Mouse (Mus musculus) gastrocnemius, adult 2 months (tissue): ENCODE results near the gene Hcrt. TPM values are rescaled to one million over a fixed set of nuclear protein-coding genes. Genes with fewer than 3 reads are reported as not detected.

ENCODE experiments used
- DNase-seq: peaks from one replicate; pipeline ENCODE4 v3.0.0; 2022
- H3K27ac ChIP-seq: fragments of 200-600 bp; 2 replicates; pipeline ENCODE4 v1.8.1; 2022; ENCODE audit warnings: mild to moderate bottlenecking
- H3K4me3 ChIP-seq: fragments of 200-600 bp; 2 replicates; pipeline ENCODE4 v1.8.1; 2022; ENCODE audit warnings: mild to moderate bottlenecking, moderate library complexity
- CTCF ChIP-seq: fragments of 200-600 bp; IDR thresholded peaks from 2 replicates; pipeline ENCODE4 v1.8.1; 2022; ENCODE audit warnings: antibody characterized with exemption, mild to moderate bottlenecking, moderate library complexity
- intact Hi-C: fragments of 180-260 bp; cut with DNase I; formaldehyde crosslinking; loops from one replicate; pipeline ENCODE4 v1.15.1; 2025
- total RNA-seq, 2 experiments: library from RNA; stranded (reverse); gene quantifications; 2 replicates each; pipeline ENCODE4 v1.2.3; 2021

Gene Hcrt
- total RNA-seq, 2 experiments from 2014 or later: not detected

- no peak overlapping the region for H3K4me3 ChIP-seq
- no peak for TF ChIP-seq CTCF
- intact Hi-C loops: loop anchor here (5.0 kb wide), 1 partner anchor 235 kb away; no protein-coding TSS in a partner anchor
- DNase-seq: no peak
- H3K27ac ChIP-seq: peak overlapping the region; percentile 81
Measured at GRCm38 (mm10) chr11:100722493-100723028, 40.2 kb downstream of the Hcrt start.

- DNase-seq: no peak
- TF ChIP-seq CTCF: no peak
- intact Hi-C loops: loop anchor here (5.0 kb wide), 1 partner anchor 235 kb away; no protein-coding TSS in a partner anchor
- no peak overlapping the region; the same call in 1 of the 2 replicates for H3K4me3 ChIP-seq
- peak overlapping the region; percentile 81 for H3K27ac ChIP-seq
Measured at GRCm38 (mm10) chr11:100721776-100722492, 40.8 kb downstream of the Hcrt start.

GRCm38 (mm10) chr11:100721254-100721653 is 41.5 kb downstream of the Hcrt start:
- peak overlapping the region; percentile 45 for H3K4me3 ChIP-seq
- intact Hi-C loops: loop anchor here (5.0 kb wide), 1 partner anchor 236 kb away; no protein-coding TSS in a partner anchor
- peak overlapping the region; percentile 81 for H3K27ac ChIP-seq
- TF ChIP-seq CTCF: no peak
- DNase-seq: no peak

GRCm38 (mm10) chr11:100720345-100720744 is 42.4 kb downstream of the Hcrt start:
- H3K4me3 ChIP-seq: peak overlapping the region; percentile 45
- no peak for TF ChIP-seq CTCF
- peak overlapping the region; percentile 81 for H3K27ac ChIP-seq
- intact Hi-C loops: loop anchor here (5.0 kb wide), 1 partner anchor 237 kb away; no protein-coding TSS in a partner anchor
- no peak for DNase-seq

GRCm38 (mm10) chr11:100719893-100720292 is 42.8 kb downstream of the Hcrt start:
- H3K27ac ChIP-seq: peak overlapping the region; percentile 81
- no peak for TF ChIP-seq CTCF
- intact Hi-C loops: loop anchor here (5.0 to 10.0 kb wide), 3 partner anchors 135 to 345 kb away; partner anchors contain the start of genes Stat5a and Stat5b
- no peak for DNase-seq
- H3K4me3 ChIP-seq: peak overlapping the region; percentile 37

GRCm38 (mm10) chr11:100719312-100719711 is 43.4 kb downstream of the Hcrt start:
- no peak for TF ChIP-seq CTCF
- Histone ChIP-seq H3K4me3 (no peak overlapping the region), H3K27ac (peak overlapping the region; percentile 81)
- no peak for DNase-seq
- intact Hi-C loops: loop anchor here (10.0 kb wide), 2 partner anchors 135 to 345 kb away; partner anchors contain the start of genes Stat5a and Stat5b

- Histone ChIP-seq H3K27ac (peak overlapping the region; percentile 81), H3K4me3 (no peak overlapping the region)
- no peak for DNase-seq
- no peak for TF ChIP-seq CTCF
- intact Hi-C loops: loop anchor here (10.0 kb wide), 2 partner anchors 136 to 346 kb away; partner anchors contain the start of genes Stat5a and Stat5b
Measured at GRCm38 (mm10) chr11:100718866-100719265, 43.9 kb downstream of the Hcrt start.

GRCm38 (mm10) chr11:100718462-100718861 is 44.3 kb downstream of the Hcrt start:
- no peak for DNase-seq
- Histone ChIP-seq H3K4me3 (no peak overlapping the region), H3K27ac (peak overlapping the region; percentile 81)
- intact Hi-C loops: loop anchor here (10.0 kb wide), 2 partner anchors 136 to 346 kb away; partner anchors contain the start of genes Stat5a and Stat5b
- no peak for TF ChIP-seq CTCF

- no peak for TF ChIP-seq CTCF
- intact Hi-C loops: loop anchor here (10.0 kb wide), 2 partner anchors 138 to 348 kb away; partner anchors contain the start of genes Stat5a and Stat5b
- Histone ChIP-seq H3K4me3 (no peak overlapping the region), H3K27ac (no peak overlapping the region)
- no peak for DNase-seq
Measured at GRCm38 (mm10) chr11:100716649-100717048, 46.1 kb downstream of the Hcrt start.

- TF ChIP-seq CTCF: no peak
- DNase-seq: no peak
- Histone ChIP-seq H3K27ac (no peak overlapping the region), H3K4me3 (no peak overlapping the region)
- intact Hi-C loops: loop anchor here (1.0 to 10.0 kb wide), 3 partner anchors 46 to 350 kb away; partner anchors contain the start of genes Stat5a and Stat5b
Measured at GRCm38 (mm10) chr11:100714948-100715347, 47.8 kb downstream of the Hcrt start.

GRCm38 (mm10) chr11:100714534-100714915 is 48.2 kb downstream of the Hcrt start:
- Histone ChIP-seq H3K4me3 (peak overlapping the region; percentile 64), H3K27ac (peak overlapping the region; percentile 70)
- intact Hi-C loops: loop anchor here (1.0 to 10.0 kb wide), 3 partner anchors 47 to 350 kb away; partner anchors contain the start of genes Stat5a and Stat5b
- peak; percentile 89 for TF ChIP-seq CTCF
- peak; percentile 83 for DNase-seq

GRCm38 (mm10) chr11:100713735-100714533 is 48.8 kb downstream of the Hcrt start, which contains the start of gene Hspb9:
Gene Hspb9, plus strand, starts transcription at chr11:100713850.
- peak; percentile 69 for DNase-seq
- TF ChIP-seq CTCF: no peak
- Histone ChIP-seq H3K27ac (peak within 1 kb of the TSS; percentile 70), H3K4me3 (peak within 1 kb of the TSS; percentile 64)
- intact Hi-C loops: loop anchor here (1.0 to 10.0 kb wide), 3 partner anchors 47 to 351 kb away; partner anchors contain the start of genes Stat5a and Stat5b
